Mouse (Mus musculus) CH12.LX (cell line): ENCODE measurements at regions not wholly inside any gene's neighbourhood (a gene's known extent, or its start where the extent isn't known, plus 50 kb on each side); places are given as distances from the start of the nearest gene placed in this dataset.

Experiments
- CHD2 ChIP-seq: IDR thresholded peaks from 2 replicates; pipeline ENCODE4 v1.6.1; 2011; ENCODE audit warnings: low read length, improper control_type of control experiment
- CTCF ChIP-seq, 2 experiments: IDR thresholded peaks in 1 of 2; conservative IDR thresholded peaks in 1 of 2; 2 replicates each; pipeline ENCODE4 v1.5.1; 2011 to 2012; ENCODE audit warnings: low read depth in 2 of 2, low read length in 2 of 2, improper control_type of control experiment in 1 of 2, inconsistent platforms in 1 of 2, mild to moderate bottlenecking in 1 of 2, moderate library complexity in 1 of 2
- E2F4 ChIP-seq: IDR thresholded peaks from 2 replicates; pipeline ENCODE4 v1.6.1; 2011; ENCODE audit warnings: low read depth, low read length, improper control_type of control experiment; ENCODE audit not compliant: insufficient replicate concordance
- EP300 ChIP-seq: IDR thresholded peaks from 2 replicates; pipeline ENCODE4 v1.6.1; 2011; ENCODE audit warnings: low read length, improper control_type of control experiment
- ETS1 ChIP-seq: conservative IDR thresholded peaks from 2 replicates; pipeline ENCODE4 v1.6.1; 2012; ENCODE audit warnings: low read depth, mild to moderate bottlenecking, inconsistent platforms, low read length, improper control_type of control experiment, moderate library complexity
- HCFC1 ChIP-seq: IDR thresholded peaks from 2 replicates; pipeline ENCODE4 v1.6.1; 2012; ENCODE audit warnings: low read depth, mild to moderate bottlenecking, inconsistent platforms, low read length, improper control_type of control experiment
- MAFK ChIP-seq: IDR thresholded peaks from 2 replicates; pipeline ENCODE4 v1.6.1; 2011; ENCODE audit warnings: low read length, improper control_type of control experiment; ENCODE audit not compliant: insufficient replicate concordance
- NELFE ChIP-seq: IDR thresholded peaks from 2 replicates; pipeline ENCODE4 v1.6.1; 2011; ENCODE audit warnings: low read depth, low read length, improper control_type of control experiment
- POLR2A ChIP-seq: IDR thresholded peaks from 2 replicates; pipeline ENCODE4 v1.6.1; 2011; ENCODE audit warnings: low read depth, mild to moderate bottlenecking, improper control_type of control experiment, low read length
- SIN3A ChIP-seq: IDR thresholded peaks from 2 replicates; pipeline ENCODE4 v1.6.1; 2012; ENCODE audit warnings: low read length, improper control_type of control experiment, inconsistent platforms
- TBP ChIP-seq: conservative IDR thresholded peaks from 2 replicates; pipeline ENCODE4 v1.6.1; 2011; ENCODE audit warnings: low read depth, low read length, improper control_type of control experiment
- TCF12 ChIP-seq: IDR thresholded peaks from 2 replicates; pipeline ENCODE4 v1.6.1; 2014; ENCODE audit warnings: low read depth, mild to moderate bottlenecking, inconsistent platforms, low read length, improper control_type of control experiment
- USF1 ChIP-seq: IDR thresholded peaks from 2 replicates; pipeline ENCODE4 v1.6.1; 2014; ENCODE audit warnings: low read depth, mild to moderate bottlenecking, inconsistent platforms, low read length, improper control_type of control experiment
- ZMIZ1 ChIP-seq: IDR thresholded peaks from 2 replicates; pipeline ENCODE4 v1.6.1; 2012; ENCODE audit warnings: low read depth, mild to moderate bottlenecking, inconsistent platforms, low read length, improper control_type of control experiment

DNA sequence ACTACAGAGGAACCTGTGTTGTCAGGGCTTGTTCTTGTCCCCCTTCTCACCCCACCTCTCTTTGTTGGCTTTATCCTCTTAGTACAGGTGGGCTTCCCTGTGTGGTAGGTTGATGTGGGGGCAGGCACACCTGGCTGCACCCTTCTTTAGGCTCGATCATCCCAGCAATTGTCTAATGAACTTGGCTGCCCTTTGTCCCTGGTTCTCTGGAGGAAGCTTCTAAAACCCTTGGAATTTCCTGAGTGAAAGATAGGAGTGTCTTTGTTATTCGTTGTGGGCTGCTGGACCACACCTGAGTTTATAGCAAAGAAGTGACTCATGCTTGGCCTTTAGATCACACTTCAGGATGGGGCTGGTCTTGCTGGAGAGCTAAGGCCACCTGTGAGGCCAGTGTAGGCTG lies 148.3 kb upstream of the Unc93a2 start:
- TF ChIP-seq USF1, result no peak
- TF ChIP-seq CTCF (conservative IDR thresholded peaks at IDR 0.05 in 1 of 2, IDR thresholded peaks at IDR 0.05 in 1 of 2; ENCODE audit: low read depth in 2 of 2, low read length in 2 of 2), result no peak
- TF ChIP-seq HCFC1, result no peak
- no peak for TF ChIP-seq EP300
- no peak for TF ChIP-seq NELFE
- no peak for TF ChIP-seq TBP
- no peak for TF ChIP-seq POLR2A
- no peak for TF ChIP-seq MAFK
- TF ChIP-seq E2F4, result no peak
- no peak for TF ChIP-seq ETS1
- TF ChIP-seq ZMIZ1, result no peak
- TF ChIP-seq TCF12, result no peak
- TF ChIP-seq SIN3A, result no peak
- no peak for TF ChIP-seq CHD2
